Mouse (Mus musculus) midbrain, embryonic 12.5 days (tissue): ENCODE measurements at regions not wholly inside any gene's neighbourhood (a gene's known extent, or its start where the extent isn't known, plus 50 kb on each side); places are given as distances from the start of the nearest gene placed in this dataset. TPM values are rescaled to one million over a fixed set of nuclear protein-coding genes. Genes with fewer than 3 reads are reported as not detected.
A peak's percentile ranks its signal among the peaks of the same experiment; 100 is the strongest.

Source experiments
- ATAC-seq: fragments of 200-750 bp; cut with Nextera tagmentation; 2 replicates; pipeline ENCODE4 v1.8.0; 2017; ENCODE audit warnings: low read depth, moderate TSS enrichment, moderate library complexity; ENCODE audit not compliant: low FRiP score
- H3K27ac ChIP-seq: fragments of 300-500 bp; sonication (generic); replicated peaks from 2 replicates; pipeline ENCODE4 v1.5.1; 2016; ENCODE audit warnings: mild to moderate bottlenecking
- H3K27me3 ChIP-seq: fragments of 300-500 bp; sonication (generic); 2 replicates; pipeline ENCODE4 v1.6.1; 2016; ENCODE audit warnings: mild to moderate bottlenecking
- H3K36me3 ChIP-seq: fragments of 300-500 bp; sonication (generic); 2 replicates; pipeline ENCODE4 v1.6.1; 2016
- H3K4me1 ChIP-seq: fragments of 300-500 bp; sonication (generic); 2 replicates; pipeline ENCODE4 v1.6.1; 2016
- H3K4me2 ChIP-seq: fragments of 300-500 bp; sonication (generic); replicated peaks from 2 replicates; pipeline ENCODE4 v1.6.1; 2016; ENCODE audit warnings: mild to moderate bottlenecking, moderate library complexity
- H3K4me3 ChIP-seq: fragments of 300-500 bp; sonication (generic); 2 replicates; pipeline ENCODE4 v1.5.1; 2016; ENCODE audit warnings: mild to moderate bottlenecking
- H3K9ac ChIP-seq: fragments of 300-500 bp; sonication (generic); replicated peaks from 2 replicates; pipeline ENCODE4 v1.6.1; 2016; ENCODE audit warnings: mild to moderate bottlenecking, moderate library complexity
- H3K9me3 ChIP-seq: fragments of 300-500 bp; sonication (generic); 2 replicates; pipeline ENCODE4 v1.6.1; 2016; ENCODE audit warnings: mild to moderate bottlenecking
- WGBS: fragments of 180-500 bp; shearing (Covaris S2); methylation state at CpG from one replicate; pipeline ENCODE4 v1.1.7; 2016; 5-methylcytosine and 5-hydroxymethylcytosine counted together
- microRNA counts: library from miRNA; unstranded; fragments of <30 nt; microRNA quantifications from one replicate; lab custom pipeline; 2017
- microRNA-seq: library from miRNA; unstranded; fragments of <30 nt; microRNA quantifications from one replicate; pipeline ENCODE4, GENCODE M21; 2017

- 60% methylated on average over 8 of the region's 8 CpGs for WGBS
- no peaks in the 10 kb centered on the region for H3K27me3 ChIP-seq
- no peaks in the 10 kb centered on the region for H3K9me3 ChIP-seq
- H3K4me1 ChIP-seq = no peaks in the 10 kb centered on the region; the same call in 1 of the 2 replicates
- H3K36me3 ChIP-seq = no peaks in the 10 kb centered on the region
- no peak overlapping the region for H3K4me2 ChIP-seq
- H3K9ac ChIP-seq = no peak overlapping the region
- ATAC-seq = peak; percentile 92
- H3K4me3 ChIP-seq = no peak overlapping the region
- H3K27ac ChIP-seq = peak overlapping the region; percentile 56
Observed at GRCm38 (mm10) chrX:103563531-103564246, 66.7 kb upstream of the Zcchc13 start.

- H3K4me2 ChIP-seq = no peak overlapping the region
- ATAC-seq = no peak
- no peaks in the 10 kb centered on the region for H3K27me3 ChIP-seq
- H3K36me3 ChIP-seq = no peaks in the 10 kb centered on the region
- H3K9me3 ChIP-seq = no peaks in the 10 kb centered on the region
- WGBS = 91% methylated on average over 4 of the region's 4 CpGs
- H3K4me3 ChIP-seq = no peak overlapping the region
- no peak overlapping the region for H3K27ac ChIP-seq
- H3K9ac ChIP-seq = no peak overlapping the region
- no peaks in the 10 kb centered on the region for H3K4me1 ChIP-seq
Observed at GRCm38 (mm10) chrX:103573344-103573743, 57.0 kb upstream of the Zcchc13 start.

- Histone ChIP-seq H3K4me2 (no peak overlapping the region), H3K9me3 (no peaks in the 10 kb centered on the region), H3K4me3 (no peak overlapping the region), H3K27ac (no peak overlapping the region), H3K27me3 (no peaks in the 10 kb centered on the region), H3K9ac (no peak overlapping the region), H3K36me3 (no peaks in the 10 kb centered on the region), H3K4me1 (no peaks in the 10 kb centered on the region)
- ATAC-seq = no peak
- WGBS = 93% methylated on average over 5 of the region's 5 CpGs
Observed at GRCm38 (mm10) chrX:103579484-103579883, 50.9 kb upstream of the Zcchc13 start.

MicroRNAs in the stretch of these regions (microRNA counts, 519-probe panel; counts per million panel counts)
- 4,731 counts per million, percentile 38 among the panel's probes with 10 or more counts for microRNA mmu-miR-374 (lab: Ali Mortazavi, UCI)
- 2,249 counts per million, percentile 4 among the panel's probes with 10 or more counts for microRNA mmu-miR-421 (lab: Ali Mortazavi, UCI)

Small RNAs in the stretch of these regions (microRNA-seq; reads per million reads assigned to microRNA genes)
- gene Mir374b (not detected), gene Mir374c (not detected), gene Mir421 (898 reads per million, percentile 77 among the genes with 10 or more reads in this experiment)
